In genomic region chr7:102249896-102250630, GRCm38 (mm10) we compare ENCODE assay signal across 8 mouse cellular contexts. TPM values are rescaled to one million over a fixed set of nuclear protein-coding genes. Genes with fewer than 3 reads are reported as not detected.
A peak's percentile ranks its signal among the peaks of the same experiment; 100 is the strongest.
DNase-seq lines count a peak whose midpoint lies in the region; ATAC-seq and TF ChIP-seq lines count a peak whose summit lies in the region.

No protein-coding gene starts in this region.

- H3K27ac ChIP-seq in heart, embryonic 13.5 days (replicated peaks), result peak overlapping the region; percentile 96
- H3K27ac ChIP-seq in kidney, embryonic 16.5 days (ENCODE audit: low read length), result peak overlapping the region; percentile 97
- peak overlapping the region; percentile 50; the same call in 1 of the 2 replicates for H3K27ac ChIP-seq in neural tube, embryonic 12.5 days

- no peak for TF ChIP-seq CTCF in brain, embryonic 14.5 days (IDR thresholded peaks at IDR 0.05; ENCODE audit: borderline replicate concordance, extremely low read depth, insufficient read depth, insufficient read length)

- H3K9me3 ChIP-seq in erythroblast, embryonic 14.5 days (ENCODE audit: control insufficient read depth, low read length), result no peaks in the 10 kb centered on the region
- H3K9me3 ChIP-seq in heart, embryonic 13.5 days, result no peaks in the 10 kb centered on the region
- no peaks in the 10 kb centered on the region for H3K9me3 ChIP-seq in kidney, embryonic 16.5 days (ENCODE audit: low read length)
- no peaks in the 10 kb centered on the region for H3K9me3 ChIP-seq in neural tube, embryonic 12.5 days

- peak overlapping the region; percentile 86 for H3K4me3 ChIP-seq in erythroblast, embryonic 14.5 days (replicated peaks)
- H3K4me3 ChIP-seq in heart, embryonic 13.5 days, result peak overlapping the region; percentile 91
- H3K4me3 ChIP-seq in kidney, embryonic 16.5 days (ENCODE audit: low read length), result peak overlapping the region; percentile 95
- peak overlapping the region; percentile 85 for H3K4me3 ChIP-seq in neural tube, embryonic 12.5 days

- under 1% methylated on average over 36 of the region's 49 CpGs for WGBS in heart, embryonic 13.5 days
- WGBS in kidney, embryonic 16.5 days, result under 1% methylated on average over 41 of the region's 49 CpGs
- 1% methylated on average over 44 of the region's 49 CpGs for WGBS in neural tube, embryonic 12.5 days

- DNase-seq in brain, embryonic 14.5 days (ENCODE audit: low read depth), result peak; percentile 73
- DNase-seq in lung, adult 18-20 months, result peak; percentile 76 to 84
- peak; percentile 45 for DNase-seq in telencephalon, adult 2 months (ENCODE audit: low read depth, low spot score)

- peak; percentile 16; the same call in 1 of the 2 replicates for TF ChIP-seq POLR2A in brain, embryonic 14.5 days (IDR thresholded peaks at IDR 0.05; ENCODE audit: borderline replicate concordance, extremely low read depth, insufficient read depth, insufficient read length, poor library complexity, severe bottlenecking)

- peak overlapping the region; percentile 78 for H3K4me2 ChIP-seq in heart, embryonic 13.5 days
- H3K4me2 ChIP-seq in kidney, embryonic 16.5 days (replicated peaks; ENCODE audit: low read depth, low read length), result peak overlapping the region; percentile 74
- H3K4me2 ChIP-seq in neural tube, embryonic 12.5 days (replicated peaks), result peak overlapping the region; percentile 87

- peak overlapping the region; percentile 95 for H3K9ac ChIP-seq in heart, embryonic 13.5 days
- H3K9ac ChIP-seq in kidney, embryonic 16.5 days (replicated peaks; ENCODE audit: low read length), result peak overlapping the region; percentile 91
- H3K9ac ChIP-seq in neural tube, embryonic 12.5 days, result peak overlapping the region; percentile 79

- peaks cover 84% of the 10 kb centered on the region for H3K4me1 ChIP-seq in erythroblast, embryonic 14.5 days (ENCODE audit: control insufficient read depth)
- peaks cover 50% of the 10 kb centered on the region for H3K4me1 ChIP-seq in heart, embryonic 13.5 days
- H3K4me1 ChIP-seq in kidney, embryonic 16.5 days (ENCODE audit: insufficient read depth, low read length), result peaks cover 50% of the 10 kb centered on the region
- peaks cover 34% of the 10 kb centered on the region for H3K4me1 ChIP-seq in neural tube, embryonic 12.5 days

- H3K27me3 ChIP-seq in erythroblast, embryonic 14.5 days (ENCODE audit: control insufficient read depth), result no peaks in the 10 kb centered on the region
- H3K27me3 ChIP-seq in heart, embryonic 13.5 days (replicated peaks), result no peaks in the 10 kb centered on the region
- H3K27me3 ChIP-seq in kidney, embryonic 16.5 days (ENCODE audit: insufficient read depth, low read length), result no peaks in the 10 kb centered on the region
- H3K27me3 ChIP-seq in neural tube, embryonic 12.5 days (replicated peaks), result no peaks in the 10 kb centered on the region

- peak; percentile 39 for ATAC-seq in CD4-positive, CD25-positive, alpha-beta regulatory T cell, adult 4 months
- peak; percentile 75 for ATAC-seq in heart, embryonic 13.5 days (ENCODE audit: extremely low read depth, insufficient number of reproducible peaks, low FRiP score, low TSS enrichment)
- peak; percentile 88 for ATAC-seq in kidney, embryonic 16.5 days (ENCODE audit: low FRiP score, low TSS enrichment)
- ATAC-seq in neural tube, embryonic 12.5 days (ENCODE audit: low FRiP score, low read depth), result peak; percentile 76

- H3K36me3 ChIP-seq in erythroblast, embryonic 14.5 days (ENCODE audit: control insufficient read depth), result peaks cover 28% of the 10 kb centered on the region
- H3K36me3 ChIP-seq in heart, embryonic 13.5 days, result no peaks in the 10 kb centered on the region
- H3K36me3 ChIP-seq in kidney, embryonic 16.5 days (ENCODE audit: insufficient read depth, low read length), result no peaks in the 10 kb centered on the region
- no peaks in the 10 kb centered on the region for H3K36me3 ChIP-seq in neural tube, embryonic 12.5 days

RNA-seq across cellular contexts. Expression of gene Rhog, which starts 5.8 kb away (rescaled TPM):
- 100 to 1,000 TPM; 146 to 173 TPM for polyA plus RNA-seq in CD4-positive, CD25-positive, alpha-beta regulatory T cell, adult 4 months (2017; shearing (Covaris generic))
- polyA plus RNA-seq in brain, embryonic 14.5 days (2012; rRNA removed), result 12.5 and 18.0 TPM in 2 replicates
- polyA plus RNA-seq in erythroblast, embryonic 14.5 days (2012), result 7.6 and 15.0 TPM in 2 replicates
- polyA plus RNA-seq in heart, embryonic 13.5 days (2015; fragmentation: Nextera tagmentation; extraction: Ambion mirVana), result 43.8 and 46.5 TPM in 2 replicates
- 61.2 and 64.9 TPM in 2 replicates for polyA plus RNA-seq in kidney, embryonic 16.5 days (2015; fragmentation: Nextera tagmentation; extraction: Ambion mirVana)
- polyA plus RNA-seq in neural tube, embryonic 12.5 days (2016; fragmentation: Nextera tagmentation; extraction: Ambion mirVana), result 28.2 and 28.3 TPM in 2 replicates

RNA-seq across cellular contexts. Expression of gene Stim1, which starts 17.5 kb away (rescaled TPM):
- 10 to 100 TPM; 48.9 to 54.7 TPM for polyA plus RNA-seq in CD4-positive, CD25-positive, alpha-beta regulatory T cell, adult 4 months (2017; shearing (Covaris generic))
- polyA plus RNA-seq in brain, embryonic 14.5 days (2012; rRNA removed), result 18.6 and 22.9 TPM in 2 replicates
- polyA plus RNA-seq in erythroblast, embryonic 14.5 days (2012), result 2.7 and 2.9 TPM in 2 replicates
- 11.7 and 13.0 TPM in 2 replicates for polyA plus RNA-seq in heart, embryonic 13.5 days (2015; fragmentation: Nextera tagmentation; extraction: Ambion mirVana)
- 14.8 and 17.0 TPM in 2 replicates for polyA plus RNA-seq in kidney, embryonic 16.5 days (2015; fragmentation: Nextera tagmentation; extraction: Ambion mirVana)
- 10.5 and 13.6 TPM in 2 replicates for polyA plus RNA-seq in neural tube, embryonic 12.5 days (2016; fragmentation: Nextera tagmentation; extraction: Ambion mirVana)

RNA-seq across cellular contexts. Expression of gene Pgap2, which starts 40.1 kb away (rescaled TPM):
- 10 to 100 TPM; 46.8 to 60.4 TPM for polyA plus RNA-seq in CD4-positive, CD25-positive, alpha-beta regulatory T cell, adult 4 months (2017; shearing (Covaris generic))
- 59.4 and 67.0 TPM in 2 replicates for polyA plus RNA-seq in brain, embryonic 14.5 days (2012; rRNA removed)
- 0.14 and 1.5 TPM in 2 replicates for polyA plus RNA-seq in erythroblast, embryonic 14.5 days (2012)
- 56.3 and 61.3 TPM in 2 replicates for polyA plus RNA-seq in heart, embryonic 13.5 days (2015; fragmentation: Nextera tagmentation; extraction: Ambion mirVana)
- 82.9 and 84.7 TPM in 2 replicates for polyA plus RNA-seq in kidney, embryonic 16.5 days (2015; fragmentation: Nextera tagmentation; extraction: Ambion mirVana)
- 45.7 and 46.1 TPM in 2 replicates for polyA plus RNA-seq in neural tube, embryonic 12.5 days (2016; fragmentation: Nextera tagmentation; extraction: Ambion mirVana)

RNA-seq across cellular contexts. Expression of gene Nup98, which starts 40.1 kb away (rescaled TPM):
- polyA plus RNA-seq in CD4-positive, CD25-positive, alpha-beta regulatory T cell, adult 4 months (2017; shearing (Covaris generic)), result 10 to 100 TPM; 37.2 to 39.6 TPM
- 18.7 and 26.0 TPM in 2 replicates for polyA plus RNA-seq in brain, embryonic 14.5 days (2012; rRNA removed)
- polyA plus RNA-seq in erythroblast, embryonic 14.5 days (2012), result 0.17 and 0.18 TPM in 2 replicates
- polyA plus RNA-seq in heart, embryonic 13.5 days (2015; fragmentation: Nextera tagmentation; extraction: Ambion mirVana), result 21.1 and 22.0 TPM in 2 replicates
- 36.4 and 39.6 TPM in 2 replicates for polyA plus RNA-seq in kidney, embryonic 16.5 days (2015; fragmentation: Nextera tagmentation; extraction: Ambion mirVana)
- polyA plus RNA-seq in neural tube, embryonic 12.5 days (2016; fragmentation: Nextera tagmentation; extraction: Ambion mirVana), result 33.1 and 34.8 TPM in 2 replicates

Comparison
In these comparisons a context has a peak if more than half of its experiments do, and no peak if none do; other contexts are left out.
1. Peak in every context shown above with its lines: DNase-seq, ATAC-seq, H3K4me3 ChIP-seq and H3K27ac ChIP-seq.
2. RNA of gene Pgap2, which starts 40.1 kb away (polyA plus RNA-seq): 82.9 to 84.7 TPM in kidney, embryonic 16.5 days, 46.8 to 60.4 TPM in CD4-positive, CD25-positive, alpha-beta regulatory T cell, adult 4 months, 59.4 to 67.0 TPM in brain, embryonic 14.5 days, 56.3 to 61.3 TPM in heart, embryonic 13.5 days and 45.7 to 46.1 TPM in neural tube, embryonic 12.5 days; 0.14 to 1.5 TPM in erythroblast, embryonic 14.5 days; every median in the first group is over 10 times any median in the second.